Mouse (Mus musculus): ENCODE results near the gene Mthfd1.

Mthfd1 gene

GRCm38 (mm10) chr12:76305107-76305506, 50.0 kb downstream of the Mthfd1 start:
- DNase-seq = no peak

DNA sequence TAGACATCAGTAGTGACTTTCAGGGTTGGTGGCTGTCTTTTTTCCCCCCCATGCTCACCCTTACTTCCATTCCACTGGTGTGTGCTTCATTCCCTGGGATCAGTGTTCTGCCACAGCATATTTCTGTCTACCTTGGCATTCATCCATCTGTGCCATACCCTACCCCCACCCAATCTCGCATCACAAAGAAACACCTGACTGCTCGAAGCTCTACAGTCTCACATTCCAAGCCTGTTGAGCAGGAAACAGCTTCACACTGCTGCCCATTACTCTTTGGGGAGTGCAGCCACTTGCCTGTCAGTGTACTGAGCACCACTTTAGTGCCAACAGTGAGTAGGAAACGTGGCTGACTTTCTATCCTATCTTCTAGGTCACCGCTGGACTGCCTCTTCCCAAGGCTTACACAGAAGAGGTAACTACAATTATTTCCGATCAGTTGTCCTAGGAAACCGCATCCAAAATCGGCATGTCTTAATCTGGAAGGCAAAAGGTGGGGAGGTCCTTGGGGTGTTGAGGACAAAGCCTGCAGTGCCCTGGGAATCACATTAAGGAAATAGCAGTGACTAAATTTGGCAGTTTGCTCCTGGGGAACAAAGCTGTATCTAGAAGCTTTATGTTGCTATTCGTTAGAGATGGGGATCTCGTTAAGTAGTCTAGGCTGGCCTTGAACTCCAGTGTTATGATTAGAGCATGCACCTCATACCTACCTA, 51.9 kb downstream of the Mthfd1 start:
- no peak for DNase-seq

GRCm38 (mm10) chr12:76307964-76308363, 52.9 kb downstream of the Mthfd1 start:
- DNase-seq = no peak

DNA sequence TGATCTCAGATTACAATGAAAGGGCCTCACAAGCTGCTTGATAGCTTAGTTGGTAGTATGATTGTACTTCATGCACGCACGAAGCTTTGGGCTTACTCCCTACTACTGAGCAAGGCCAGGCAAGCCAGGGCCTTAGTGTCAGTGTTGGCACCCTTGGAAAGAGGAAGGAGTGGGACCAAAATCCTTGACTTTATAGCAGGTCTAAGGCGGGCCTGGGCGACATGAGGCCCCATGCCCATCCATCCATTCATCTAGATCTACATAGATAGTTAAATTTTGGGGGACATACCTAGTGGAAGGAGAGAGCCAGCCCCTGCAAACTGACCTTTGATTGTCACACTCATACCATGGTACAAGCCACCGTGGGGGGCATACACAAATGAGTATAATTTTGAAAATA, 53.3 kb downstream of the Mthfd1 start:
- no peak for DNase-seq

- DNase-seq = no peak
Measured at GRCm38 (mm10) chr12:76310007-76310406, 54.9 kb downstream of the Mthfd1 start.

GRCm38 (mm10) chr12:76310633-76311032, 55.5 kb downstream of the Mthfd1 start:
- DNase-seq = no peak

DNA sequence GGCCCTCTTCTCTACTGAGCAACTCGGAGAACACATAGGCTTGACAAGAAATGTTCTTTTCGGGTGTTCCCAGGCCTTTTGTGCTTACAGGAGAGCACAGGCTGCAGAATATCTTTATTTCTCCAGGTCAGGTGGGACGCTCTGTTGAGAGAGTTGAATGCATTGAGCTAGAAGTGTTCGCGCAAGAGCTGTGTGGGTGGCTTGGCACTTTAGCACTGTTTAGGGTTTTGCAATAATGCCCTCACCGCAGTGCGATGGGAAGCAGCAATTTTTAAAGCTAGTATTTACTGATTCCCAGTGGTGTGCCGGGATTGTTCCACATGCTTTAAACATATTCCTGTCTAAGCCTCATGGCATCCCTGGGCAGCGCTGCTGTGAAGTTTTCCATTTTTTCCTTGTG, 56.1 kb downstream of the Mthfd1 start:
- no peak for DNase-seq

DNA sequence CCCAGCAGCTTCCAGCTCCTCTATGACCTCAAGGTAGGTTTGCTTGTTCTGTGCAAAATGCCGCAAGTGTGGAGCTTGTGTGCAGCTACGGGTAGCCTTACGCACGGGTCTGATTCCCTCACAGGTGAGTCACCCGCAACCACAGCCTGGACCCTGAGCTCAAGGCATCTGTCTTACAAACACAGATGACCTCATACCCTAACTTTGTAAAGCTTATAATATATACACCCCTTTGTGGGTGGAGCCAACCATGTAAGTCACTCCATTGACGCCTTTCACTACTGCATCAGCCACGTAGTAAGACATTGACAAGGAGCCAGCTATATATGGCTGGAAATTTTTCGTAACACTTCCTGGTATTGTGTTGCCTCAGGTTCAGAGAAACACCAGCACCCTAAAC, 56.9 kb downstream of the Mthfd1 start:
- DNase-seq = no peak

DNA sequence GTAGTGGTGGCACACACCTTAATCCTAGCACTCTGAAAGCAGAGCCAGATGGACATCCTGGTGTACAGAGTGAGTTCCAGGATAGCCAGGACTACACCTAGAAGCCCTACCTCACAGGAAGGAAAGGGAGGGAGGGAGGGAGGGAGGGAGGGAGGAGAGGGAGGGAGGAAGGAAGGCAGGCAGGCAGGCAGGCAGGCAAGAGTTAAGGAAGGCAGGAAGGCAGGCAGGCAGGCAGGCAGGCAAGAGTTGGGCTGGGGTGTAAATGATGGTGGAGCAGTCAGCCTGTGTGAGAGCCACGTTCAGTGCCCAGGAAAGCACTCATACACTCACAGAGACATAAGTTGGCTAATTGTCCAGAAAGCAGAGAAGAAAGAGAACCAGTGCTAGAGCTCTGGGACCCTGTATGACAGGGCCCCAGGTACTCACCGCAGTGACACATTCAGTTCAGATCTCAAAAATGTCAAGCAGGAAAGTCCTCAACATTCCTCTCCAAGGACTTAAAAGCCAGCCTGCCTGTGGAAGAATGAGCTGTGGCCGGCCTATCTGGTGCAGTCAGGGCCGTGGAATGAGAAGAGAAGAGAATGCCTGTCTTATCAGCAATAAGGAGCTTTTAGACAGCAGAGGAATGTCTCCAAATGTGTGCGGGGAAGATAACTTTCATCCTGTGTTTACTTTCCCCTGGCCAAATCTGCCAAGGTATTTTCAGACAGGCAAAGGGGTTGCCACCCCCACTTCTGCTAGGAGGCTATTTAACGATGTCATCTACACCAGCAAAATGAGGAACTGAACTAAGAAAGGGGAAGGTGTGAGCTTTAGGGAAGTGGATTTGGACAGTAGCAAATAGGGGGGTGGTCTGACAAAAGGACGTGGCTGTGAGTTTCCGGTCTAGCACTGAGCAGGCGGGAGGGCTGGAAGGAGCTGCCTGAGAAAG, 63.4 kb downstream of the Mthfd1 start:
- DNase-seq = no peak

- DNase-seq = peak; percentile 85 to 88
Measured at GRCm38 (mm10) chr12:76324679-76325431, 69.8 kb downstream of the Mthfd1 start, which contains the start of gene Akap5. Akap5 (plus strand) TSS chr12:76324891.

DNA sequence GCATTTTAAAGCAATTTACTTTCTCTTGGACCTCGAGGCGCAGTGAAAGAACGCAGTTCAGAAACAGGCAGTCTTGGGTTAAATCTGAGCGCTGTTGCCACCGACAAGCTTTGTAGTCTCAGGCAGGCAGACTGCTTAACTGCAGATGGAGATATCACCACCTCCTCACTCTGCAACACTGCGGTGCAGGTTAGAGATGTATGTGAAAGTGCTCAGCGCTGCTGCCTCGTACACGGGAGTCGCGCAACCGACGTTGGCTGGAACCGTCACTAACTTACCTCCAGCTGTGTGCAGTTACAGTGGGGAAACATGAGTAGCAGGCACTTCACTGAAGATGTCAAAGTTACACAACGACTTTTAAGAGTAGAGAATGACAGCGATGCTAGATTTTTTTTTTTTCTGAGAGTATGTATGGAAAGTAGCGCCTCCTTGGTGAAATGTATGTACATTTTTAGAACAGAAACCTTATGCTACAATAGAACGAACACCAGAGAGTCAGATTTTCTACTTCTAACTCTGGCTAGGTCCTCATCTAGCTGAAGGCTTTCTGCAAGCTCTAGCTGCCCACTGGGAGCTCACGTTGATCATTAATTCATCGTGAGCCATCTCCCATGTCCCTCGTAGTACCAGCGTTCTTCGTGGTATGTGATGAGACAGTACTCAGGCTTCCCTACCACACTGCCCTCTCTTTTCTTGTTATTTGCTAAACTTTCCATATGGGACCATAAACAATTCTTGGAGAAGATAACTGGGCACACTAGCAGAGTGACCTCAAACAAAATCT, 71.5 kb downstream of the Mthfd1 start:
- DNase-seq = no peak

GRCm38 (mm10) chr12:76328567-76329354, 73.7 kb downstream of the Mthfd1 start:
- DNase-seq = no peak

DNA sequence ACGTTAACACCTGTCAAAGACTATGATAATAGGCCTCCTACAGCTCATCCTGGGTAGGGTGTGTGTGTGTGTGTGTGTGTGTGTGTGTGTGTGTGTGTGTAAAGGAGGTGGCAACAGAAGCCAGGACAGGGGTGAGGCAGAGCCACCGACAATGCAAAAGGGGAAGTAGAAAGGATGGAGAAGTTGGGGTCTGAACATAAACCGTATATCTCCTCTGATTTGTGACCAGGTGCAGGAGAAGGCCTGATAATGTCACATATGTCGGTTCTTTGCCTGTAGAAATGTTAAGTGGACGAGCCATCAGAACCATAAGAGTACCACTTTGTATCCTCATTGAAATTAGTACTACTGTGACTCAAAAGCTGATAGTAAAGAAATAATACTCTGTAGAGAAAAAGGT, 78.6 kb downstream of the Mthfd1 start:
- no peak for DNase-seq

GRCm38 (mm10) chr12:76335641-76336040, 80.5 kb downstream of the Mthfd1 start:
- DNase-seq = no peak

DNA sequence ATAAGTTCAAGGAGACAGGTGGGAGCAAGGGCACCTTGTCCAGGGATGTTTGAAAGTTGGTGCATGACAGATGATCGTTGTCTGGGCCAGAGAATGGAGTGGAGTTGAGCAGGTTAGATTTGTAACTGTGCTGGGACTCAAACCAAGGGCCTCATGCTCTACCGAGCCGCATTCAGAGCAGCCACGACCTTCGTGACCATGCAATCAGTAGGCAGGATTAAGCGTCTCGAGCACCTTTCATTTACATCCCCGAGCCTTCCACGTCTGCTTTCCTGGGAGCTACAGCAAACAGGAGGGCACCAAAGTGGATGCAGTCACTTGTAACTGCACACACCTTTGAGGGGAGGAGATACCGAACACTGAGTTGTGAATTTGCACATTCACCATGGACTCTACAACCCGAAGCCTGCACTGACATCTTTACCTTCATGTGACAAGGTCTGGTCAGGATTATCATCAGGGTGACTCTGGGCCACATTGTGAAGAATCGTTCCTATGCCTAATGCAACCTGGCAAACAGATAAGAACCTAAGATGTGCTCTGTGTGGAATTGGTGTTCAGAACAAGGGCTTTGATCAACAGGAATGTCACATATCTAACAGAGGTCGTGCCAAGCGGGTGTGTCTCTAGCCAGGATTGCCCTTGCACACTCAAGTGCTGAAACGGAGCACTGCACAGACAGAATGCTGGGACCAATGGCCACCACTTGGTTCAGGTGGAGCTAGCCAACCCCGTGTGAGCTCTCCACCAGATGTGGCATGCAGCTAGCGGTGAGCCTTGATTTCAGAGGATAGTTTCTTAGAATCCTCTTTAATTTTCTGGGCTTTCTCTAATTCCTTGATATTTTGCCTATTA, 81.2 kb downstream of the Mthfd1 start:
- no peak for DNase-seq

DNA sequence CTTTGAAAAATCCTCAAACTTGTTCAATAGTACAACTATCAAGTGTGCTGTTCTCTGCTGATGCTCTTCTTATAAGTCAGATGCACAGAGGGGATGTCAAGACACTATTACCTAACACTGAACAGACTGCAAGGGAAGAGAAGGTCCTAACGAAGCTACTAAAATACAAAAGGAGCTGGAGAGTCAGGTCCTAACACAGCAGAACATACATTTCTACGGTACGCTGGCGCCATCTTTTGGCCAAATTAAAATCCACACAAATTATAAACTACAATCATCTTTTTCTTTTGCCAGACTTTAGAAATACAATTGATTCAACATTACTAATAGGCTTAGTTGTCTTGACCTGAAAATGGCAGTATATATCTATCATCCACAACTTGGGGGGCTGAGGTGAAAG, 86.0 kb downstream of the Mthfd1 start:
- DNase-seq = peak; percentile 79 to 82

DNA sequence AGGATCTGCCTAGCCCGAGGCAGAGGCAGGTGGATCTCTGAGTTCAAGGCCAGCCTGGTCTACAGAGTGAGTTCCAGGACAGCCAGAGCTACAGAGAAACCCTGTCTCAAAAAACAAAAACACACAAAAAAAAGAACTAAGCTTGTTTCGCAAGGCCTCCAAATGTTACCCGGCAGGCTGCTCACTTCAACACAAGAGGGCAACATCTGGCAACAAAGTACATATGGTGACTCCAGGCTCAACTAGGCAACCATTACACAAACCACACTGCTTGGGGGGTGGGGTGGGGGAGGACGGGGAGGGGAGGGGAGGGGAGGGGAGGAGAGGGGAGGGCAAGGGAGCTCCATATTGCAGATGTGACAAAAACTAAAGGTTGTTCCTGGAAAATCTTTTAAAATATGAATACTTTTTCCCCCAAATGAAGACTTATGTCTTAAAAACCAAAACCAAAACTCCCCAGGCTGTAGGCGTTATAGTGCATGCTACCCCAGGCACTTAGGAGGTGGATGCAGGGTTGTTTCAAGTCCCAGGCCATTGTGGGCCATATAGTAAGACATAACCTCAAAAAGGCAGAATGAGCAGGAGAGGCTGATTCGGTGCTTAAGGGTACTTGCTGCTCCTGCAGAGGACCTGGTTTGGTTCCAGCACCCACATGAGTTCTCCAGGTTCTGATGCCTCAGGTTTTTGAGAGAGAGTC, 90.8 kb downstream of the Mthfd1 start:
- DNase-seq = no peak

GRCm38 (mm10) chr12:76349680-76350220, 94.7 kb downstream of the Mthfd1 start:
- no peak for DNase-seq

DNA sequence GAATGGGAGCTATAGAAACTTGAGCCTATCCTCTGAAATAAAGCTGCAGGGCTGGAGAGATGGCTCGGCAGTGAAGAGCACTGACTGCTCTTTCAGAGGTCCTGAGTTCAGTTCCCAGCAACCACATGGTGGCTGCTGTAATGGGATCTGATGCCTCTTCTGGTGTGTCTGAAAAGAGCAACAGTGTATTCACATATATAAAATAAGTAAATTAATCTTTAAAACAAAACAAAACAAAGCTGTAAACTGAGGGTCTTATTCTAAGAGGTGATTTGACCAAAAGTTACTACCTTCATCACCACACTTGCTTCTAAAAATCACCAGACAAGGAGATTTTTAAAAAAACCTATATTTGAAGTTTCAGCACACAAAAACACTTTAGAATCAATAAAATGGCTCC, 105.8 kb downstream of the Mthfd1 start:
- no peak for DNase-seq

Data from cerebellum, postnatal 14 days (tissue).